Mouse (Mus musculus) inflammation-experienced regulatory T-cells (primary cell): ENCODE results near the gene Rad51d. TPM values are rescaled to one million over a fixed set of nuclear protein-coding genes. Genes with fewer than 3 reads are reported as not detected.

ENCODE experiments used
- polyA plus RNA-seq, 2 experiments: library from polyadenylated mRNA; unstranded; fragments of 100-300 nt; shearing (Covaris generic); gene quantifications; one replicate each; pipeline ENCODE4 v1.2.1; 2017

The Rad51d gene
- 10 to 100 TPM; 26.7 to 30.8 TPM for polyA plus RNA-seq

GRCm38 (mm10) chr11:82890342-82890762 is at the start of gene Rad51d:
Gene Rad51d, minus strand, starts transcription at chr11:82890614.

GRCm38 (mm10) chr11:82910250-82910649 is 19.8 kb upstream of the Rad51d start, which contains the start of gene Unc45b:
Gene Unc45b, plus strand, starts transcription at chr11:82910550.

GRCm38 (mm10) chr11:82907651-82908607 is 17.5 kb upstream of the Rad51d start, which contains the start of gene Nle1:
Gene Nle1, minus strand, starts transcription at chr11:82908411.

GRCm38 (mm10) chr11:82891936-82892335 is 1.5 kb upstream of the Rad51d start, which contains the start of gene Fndc8:
Gene Fndc8, plus strand, starts transcription at chr11:82892124.

GRCm38 (mm10) chr11:82871031-82871446 is 19.4 kb downstream of the Rad51d start, which contains the start of gene Rffl:
Gene Rffl, minus strand, starts transcription at chr11:82871210.

Other genes starting within 250 kb of the Rad51d start
- under 1 TPM; 0.43 to 0.49 TPM for gene Cct6b, start 126.3 kb downstream of the Rad51d start, polyA plus RNA-seq
- 10 to 100 TPM; 29.5 to 40.6 TPM for gene Zfp830, start 126.3 kb downstream of the Rad51d start, polyA plus RNA-seq
- 10 to 100 TPM; 33.2 to 38.7 TPM for gene Lig3, start 109.5 kb downstream of the Rad51d start, polyA plus RNA-seq
- gene Rffl, start 19.4 kb downstream of the Rad51d start, polyA plus RNA-seq, result 10 to 100 TPM; 13.8 to 14.2 TPM
- gene Fndc8, start 1.5 kb upstream of the Rad51d start, polyA plus RNA-seq, result 1 to 10 TPM in 1 of 2 experiments, under 1 TPM in 1; 0.22 to 1.4 TPM
- 10 to 100 TPM; 28.9 to 56.3 TPM for gene Nle1, start 17.8 kb upstream of the Rad51d start, polyA plus RNA-seq
- under 1 TPM; 0.05 to 0.20 TPM for gene Unc45b, start 19.9 kb upstream of the Rad51d start, polyA plus RNA-seq
- gene Slfn5, start 60.7 kb upstream of the Rad51d start, polyA plus RNA-seq, result 10 to 100 TPM; 31.9 to 36.7 TPM
- 10 to 100 TPM in 1 of 2 experiments, 1 to 10 TPM in 1; 7.9 to 12.5 TPM for gene Slfn9, start 101.2 kb upstream of the Rad51d start, polyA plus RNA-seq
- 100 to 1,000 TPM in 1 of 2 experiments, 10 to 100 TPM in 1; 98.3 to 115 TPM for gene Slfn8, start 130.2 kb upstream of the Rad51d start, polyA plus RNA-seq
- 100 to 1,000 TPM; 589 to 842 TPM for gene Slfn2, start 174.5 kb upstream of the Rad51d start, polyA plus RNA-seq
- 100 to 1,000 TPM; 165 to 319 TPM for gene Slfn1, start 226.2 kb upstream of the Rad51d start, polyA plus RNA-seq